Mouse (Mus musculus) thymus, postnatal 0 days (tissue): ENCODE results near the gene Sys1. TPM values are rescaled to one million over a fixed set of nuclear protein-coding genes. Genes with fewer than 3 reads are reported as not detected.

Source experiments
- DNase-seq: peaks from one replicate; pipeline ENCODE4 v3.0.0-alpha.2; 2015; ENCODE audit warnings: low spot score
- polyA plus RNA-seq: library from polyadenylated mRNA; unstranded; fragments of >200 nt; fragmentation: Nextera tagmentation; extraction: Ambion mirVana; gene quantifications from 2 replicates; pipeline ENCODE4 v1.2.1, GENCODE M21; 2015

Sys1 gene
- polyA plus RNA-seq, 1 experiment from 2014 or later = 83.7 TPM

DNA sequence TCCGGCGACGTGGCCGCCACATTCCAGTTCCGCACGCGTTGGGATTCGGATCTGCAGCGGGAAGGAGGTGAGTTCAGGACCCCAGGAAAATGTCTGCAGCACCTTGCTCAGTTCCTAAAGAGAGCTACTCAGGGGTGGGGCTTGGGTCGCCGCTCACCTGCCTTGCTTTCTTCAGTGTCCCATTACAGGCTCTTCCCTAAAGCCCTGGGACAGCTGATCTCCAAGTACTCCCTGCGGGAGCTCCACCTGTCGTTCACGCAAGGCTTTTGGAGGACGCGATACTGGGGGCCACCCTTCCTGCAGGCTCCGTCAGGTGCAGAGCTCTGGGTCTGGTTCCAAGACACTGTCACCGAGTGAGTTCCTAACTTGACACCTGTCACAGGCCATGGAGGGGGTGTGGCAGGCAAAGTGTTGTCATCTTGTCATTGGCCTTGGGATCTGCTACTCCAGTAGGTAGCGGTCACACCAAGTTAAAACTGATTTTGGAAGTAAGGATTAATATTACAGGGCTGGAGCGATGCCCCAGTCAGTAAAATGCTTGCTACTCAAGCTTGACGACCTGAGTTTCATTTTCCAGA lies 41.0 kb downstream of the Sys1 start:
- peak; percentile 28 for DNase-seq

DNA sequence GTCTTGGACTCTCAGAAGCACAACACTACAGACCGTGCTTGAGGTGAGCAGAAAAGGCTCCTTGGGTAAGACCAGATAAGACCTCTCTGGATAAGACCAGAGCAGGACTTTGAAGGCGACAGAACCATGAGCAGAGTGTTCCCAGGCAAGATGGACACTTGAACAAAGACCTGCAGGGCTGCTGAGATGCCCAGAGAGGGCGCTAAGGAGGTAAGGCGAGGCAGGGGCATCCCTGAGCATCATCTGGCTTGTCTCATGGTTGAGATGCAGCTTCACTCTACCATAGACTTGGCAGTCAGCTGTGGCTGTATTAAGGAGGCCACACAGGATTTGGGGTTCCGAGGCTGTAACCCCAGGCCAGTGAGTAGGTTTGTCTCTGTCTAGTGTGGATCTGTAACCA lies 42.6 kb downstream of the Sys1 start:
- no peak for DNase-seq

DNA sequence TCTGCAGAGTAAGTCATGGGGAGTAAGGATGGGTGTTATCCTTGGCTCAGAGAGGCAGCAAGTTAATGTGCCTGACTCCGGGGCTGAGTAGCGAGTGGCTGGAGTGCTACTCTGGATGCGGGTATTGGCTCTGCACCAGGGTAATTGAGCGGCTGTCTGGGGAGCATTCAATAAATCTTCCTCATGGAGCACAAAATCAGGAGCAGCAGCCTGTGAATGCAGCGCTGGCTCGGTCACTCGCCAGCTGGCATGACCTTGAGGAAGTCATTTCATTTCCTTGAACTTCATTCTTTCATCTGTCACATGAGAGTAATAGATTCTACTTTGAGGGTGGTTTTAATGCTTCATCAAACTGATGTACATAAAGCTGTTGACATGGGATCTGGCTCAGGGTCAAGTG lies 43.7 kb downstream of the Sys1 start:
- DNase-seq = no peak

DNA sequence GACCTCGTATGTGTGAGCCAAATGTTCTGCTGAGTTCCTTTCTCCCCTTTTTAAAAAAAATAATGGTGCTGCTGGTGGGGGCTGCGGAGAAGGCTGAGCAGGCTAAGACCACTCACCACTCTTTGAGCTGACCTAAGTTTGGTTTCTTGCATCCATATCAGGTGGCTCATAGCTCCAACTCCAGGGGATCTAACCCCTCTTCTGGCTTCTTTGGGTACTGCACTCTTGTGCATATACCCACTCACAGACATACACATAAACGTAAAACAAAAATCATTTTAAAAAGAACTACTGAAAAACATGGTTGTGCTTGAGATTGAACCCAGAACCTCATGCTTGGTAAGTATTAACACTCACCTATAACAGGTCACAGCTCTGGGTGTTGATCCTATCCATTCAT lies 48.2 kb downstream of the Sys1 start:
- no peak for DNase-seq

DNA sequence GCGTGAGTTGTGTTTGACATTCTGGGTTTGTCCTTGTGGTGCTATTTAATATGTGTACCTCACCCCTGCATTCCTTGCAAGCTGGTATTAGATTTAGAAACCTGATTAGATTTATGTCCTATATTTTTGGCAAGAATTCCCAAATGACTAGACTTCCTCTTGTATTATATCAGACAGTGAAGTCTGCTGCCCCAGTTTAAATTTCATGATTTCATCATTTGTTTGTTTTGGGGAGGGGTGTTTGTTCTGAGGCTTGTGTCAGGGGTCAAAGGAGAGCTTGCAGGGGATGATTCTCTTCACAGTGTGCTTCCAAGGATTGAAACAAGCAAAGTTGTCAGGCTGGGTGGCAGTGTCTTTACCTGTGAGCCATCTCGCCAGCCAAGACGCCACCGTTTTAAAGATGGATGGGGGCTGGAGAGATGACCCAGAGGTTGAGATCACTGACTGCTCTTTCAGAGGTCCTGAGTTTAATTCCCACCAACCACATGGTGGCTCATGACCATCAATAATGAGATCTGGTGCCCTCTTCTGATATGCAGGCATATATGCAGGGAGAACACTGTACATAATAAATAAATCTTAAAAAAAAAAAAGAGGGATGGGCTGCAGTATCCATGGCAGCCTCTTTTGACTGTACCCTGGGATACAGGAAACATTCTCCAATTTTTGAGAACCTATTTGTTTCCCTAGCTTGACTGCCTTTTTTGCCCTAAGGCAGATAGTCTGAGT lies 49.0 kb downstream of the Sys1 start:
- no peak for DNase-seq

GRCm38 (mm10) chr2:164507811-164508210 lies 51.0 kb downstream of the Sys1 start:
- DNase-seq = no peak

DNA sequence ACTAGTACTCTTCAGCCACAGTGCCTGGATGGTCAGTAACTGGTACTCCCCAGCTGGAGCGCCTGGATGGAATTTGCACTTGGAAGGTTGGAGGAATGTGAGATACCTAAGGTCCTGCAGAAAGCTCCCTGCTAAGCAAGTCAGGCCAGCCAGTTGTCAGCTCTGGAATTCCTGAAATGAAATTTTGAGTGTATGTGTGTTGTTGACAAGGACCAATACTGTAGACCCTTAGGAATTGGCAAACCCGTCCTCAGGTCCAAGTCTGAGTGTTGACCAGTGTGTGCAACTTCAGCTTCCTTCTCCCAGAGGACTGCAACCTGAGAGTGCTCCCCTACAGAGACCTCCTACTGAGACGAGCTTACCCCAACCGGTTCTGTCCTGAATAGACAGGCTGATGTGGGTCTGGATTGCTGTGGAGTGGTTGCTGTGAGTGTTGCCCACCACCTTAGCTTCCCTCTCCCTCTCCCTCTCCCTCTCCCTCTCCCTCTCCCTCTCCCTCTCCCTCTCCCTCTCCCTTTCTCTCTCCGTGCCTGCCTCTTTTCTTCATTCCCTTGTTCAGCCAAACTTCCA lies 53.9 kb downstream of the Sys1 start:
- DNase-seq = no peak

DNA sequence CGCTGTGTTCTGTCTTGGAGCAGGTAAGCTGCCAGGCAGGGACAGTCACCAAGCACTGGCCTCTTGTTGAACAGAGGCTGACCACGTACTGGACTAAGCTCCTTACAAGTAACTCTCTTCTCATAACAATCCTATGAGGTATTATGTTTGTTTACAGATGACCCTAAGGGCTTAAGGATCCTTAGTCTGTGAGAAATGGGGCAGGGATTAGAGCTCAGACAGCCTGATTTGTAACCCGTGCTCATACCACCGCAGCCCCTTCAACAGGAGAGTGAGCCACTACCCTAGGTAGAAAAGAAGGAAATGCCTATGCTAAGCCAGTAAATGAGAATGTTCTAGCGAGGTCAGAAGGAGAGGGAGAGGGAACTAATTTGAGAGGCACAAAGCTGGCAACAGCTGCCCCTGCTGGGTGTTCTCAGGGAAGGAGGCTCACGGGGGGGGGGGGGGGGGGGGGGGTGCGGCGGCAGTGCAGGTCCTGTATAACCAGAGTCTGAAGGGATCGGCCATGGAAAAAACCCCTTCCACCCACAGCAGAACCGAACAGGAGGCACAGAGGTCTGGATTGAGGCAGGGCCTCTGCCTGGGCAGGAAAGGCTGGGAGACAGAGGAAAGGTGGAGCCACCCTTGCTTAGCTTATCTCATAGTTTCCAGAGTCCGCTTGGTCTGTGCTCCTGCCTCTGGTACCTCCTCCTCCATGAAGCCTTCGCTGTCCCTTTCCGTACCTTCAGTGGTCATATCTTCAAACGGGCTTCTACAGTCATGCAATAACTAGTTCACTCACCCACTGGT lies 55.6 kb downstream of the Sys1 start:
- DNase-seq = no peak

DNA sequence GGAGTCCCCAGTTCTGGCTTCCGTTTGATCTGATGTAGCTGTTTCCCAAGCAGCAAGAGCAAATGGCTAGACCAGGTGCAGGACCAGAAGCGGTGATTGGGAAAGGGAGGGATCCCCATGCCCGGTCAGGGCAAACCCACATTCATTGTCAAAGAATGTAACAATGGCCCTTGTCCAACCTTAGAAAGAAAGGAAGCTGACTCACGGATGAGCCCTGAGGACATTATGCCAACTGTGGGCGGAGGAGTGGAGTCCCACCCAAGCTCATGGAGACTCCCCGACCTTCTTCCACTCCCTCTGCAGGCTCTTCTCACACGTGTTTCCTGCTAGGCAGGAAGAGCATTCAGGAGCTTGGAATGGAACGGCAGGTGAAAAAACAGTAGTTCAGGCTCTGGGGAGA lies 56.6 kb downstream of the Sys1 start:
- no peak for DNase-seq

DNA sequence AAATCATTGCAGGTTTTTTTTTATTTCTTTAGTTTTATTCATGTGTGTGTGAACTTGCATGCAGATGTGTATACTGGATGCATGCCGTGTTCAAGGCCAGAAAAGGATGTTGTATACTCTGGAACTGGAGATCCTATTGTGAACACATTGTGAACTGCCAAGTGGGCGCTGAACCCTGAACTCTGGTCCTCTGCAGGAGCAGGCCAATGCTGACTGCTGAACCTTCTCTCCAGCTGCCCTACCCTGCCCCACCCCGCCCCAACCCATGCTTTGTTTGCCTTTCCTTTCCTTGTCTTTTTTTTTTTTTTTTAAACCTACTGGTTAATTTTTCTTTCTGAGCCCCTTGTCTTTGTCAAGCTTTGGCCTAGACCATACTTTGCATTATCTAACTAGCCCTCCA lies 58.2 kb downstream of the Sys1 start:
- DNase-seq = no peak

GRCm38 (mm10) chr2:164515897-164516296 lies 59.1 kb downstream of the Sys1 start:
- DNase-seq = no peak

- no peak for DNase-seq
Observed at GRCm38 (mm10) chr2:164516592-164516991, 59.8 kb downstream of the Sys1 start.

DNA sequence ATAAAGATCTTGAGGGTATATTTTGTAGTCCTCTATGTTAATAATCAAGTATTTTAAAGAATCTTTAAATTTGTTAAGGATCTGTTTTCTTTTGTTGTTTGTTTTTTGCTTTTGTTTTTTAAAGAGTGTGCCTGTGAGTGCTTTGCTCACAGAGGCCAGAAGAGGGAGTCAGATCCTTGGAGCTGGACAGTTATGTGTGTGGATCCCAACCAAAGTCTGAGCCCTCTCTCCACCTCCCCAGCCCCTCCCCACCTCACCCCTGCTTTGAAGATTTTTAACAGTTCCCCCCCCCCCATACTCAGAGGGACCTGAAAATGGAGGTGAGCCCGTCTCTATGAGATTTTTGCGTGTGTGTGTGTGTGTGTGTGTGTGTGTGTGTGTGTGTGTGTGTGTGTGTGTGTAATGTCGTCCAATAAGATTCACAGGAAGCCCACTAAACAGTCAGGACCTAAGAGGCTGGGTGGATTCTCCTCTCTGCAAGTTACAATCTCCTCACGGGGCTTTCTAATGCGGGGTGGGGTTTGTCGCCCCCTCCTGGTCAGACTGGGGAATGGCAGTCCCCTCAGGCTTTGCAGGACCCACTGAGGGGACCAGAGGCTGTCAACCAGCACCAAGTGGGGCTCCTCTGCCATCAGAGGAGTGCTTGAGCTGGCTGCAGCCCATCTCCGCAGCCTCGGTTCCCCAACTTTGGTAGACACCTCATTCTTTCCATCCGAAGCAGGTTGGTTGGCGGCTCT lies 60.9 kb downstream of the Sys1 start:
- DNase-seq = peak; percentile 71

GRCm38 (mm10) chr2:164518266-164519170 lies 61.8 kb downstream of the Sys1 start:
- no peak for DNase-seq

- no peak for DNase-seq
Observed at GRCm38 (mm10) chr2:164519171-164519526, 62.4 kb downstream of the Sys1 start.

- peak; percentile 22 for DNase-seq
Observed at GRCm38 (mm10) chr2:164520782-164521181, 64.0 kb downstream of the Sys1 start.

- peak; percentile 81 for DNase-seq
Observed at GRCm38 (mm10) chr2:164521841-164522240, 65.1 kb downstream of the Sys1 start.

- DNase-seq = peak; percentile 30
Observed at GRCm38 (mm10) chr2:164522280-164522679, 65.5 kb downstream of the Sys1 start.

- DNase-seq = no peak
Observed at GRCm38 (mm10) chr2:164523301-164523773, 66.6 kb downstream of the Sys1 start.

GRCm38 (mm10) chr2:164528557-164528956 lies 71.8 kb downstream of the Sys1 start:
- DNase-seq = no peak
